Comparison of ENCODE assay signal across 17 mouse cellular contexts in the genomic region with DNA sequence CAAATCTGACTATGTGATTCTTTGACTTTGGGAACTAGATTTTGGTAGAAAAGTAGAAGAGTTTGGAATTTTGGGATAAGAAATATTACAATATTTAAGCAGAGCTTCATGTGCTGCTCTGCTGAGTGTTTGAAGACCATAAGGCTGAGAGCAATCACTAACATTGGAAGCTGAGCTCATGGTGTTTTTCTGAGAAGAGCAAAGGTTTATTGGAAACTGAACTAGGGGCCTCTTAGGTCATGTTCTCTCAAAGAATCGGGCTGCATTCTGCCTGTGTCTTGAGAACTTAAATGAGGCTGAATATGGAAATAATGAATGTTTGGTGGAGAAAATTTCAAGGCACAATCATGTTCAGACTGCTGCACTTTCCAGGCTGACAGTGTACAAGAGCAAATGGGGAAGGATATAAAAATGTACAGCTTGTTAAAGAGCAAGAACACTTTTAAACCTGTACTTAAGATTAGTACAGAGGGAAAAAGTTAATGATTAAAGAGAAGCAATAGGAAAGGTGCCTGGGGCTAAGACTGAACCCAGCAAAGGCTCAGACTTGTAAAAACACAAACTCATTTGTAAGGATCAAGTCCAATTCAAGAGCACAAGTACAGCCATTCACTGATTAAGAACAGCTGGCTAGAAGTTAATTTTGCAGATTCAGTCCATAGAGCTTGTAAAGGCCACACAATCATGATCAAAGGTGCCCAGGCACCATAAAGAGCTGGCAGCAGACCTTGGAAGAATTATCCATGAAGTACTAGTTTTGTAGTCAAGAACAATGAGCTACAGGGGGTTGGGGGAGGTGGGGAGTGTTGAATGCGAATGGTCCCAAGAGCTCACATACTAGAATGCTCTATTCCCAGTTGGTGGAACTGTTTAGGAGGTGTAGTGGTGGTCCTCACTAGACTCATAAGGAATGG. TPM values are rescaled to one million over a fixed set of nuclear protein-coding genes. Genes with fewer than 3 reads are reported as not detected.
A peak's percentile ranks its signal among the peaks of the same experiment; 100 is the strongest.
DNase-seq lines count a peak whose midpoint lies in the region; ATAC-seq and TF ChIP-seq lines count a peak whose summit lies in the region.
"Had no signal": no experiment of that assay in that cellular context is flagged by ENCODE, and none has a peak within 500 bp of the region (broad histone marks: within the 10 kb centered on the region; RNA-seq: fewer than 3 reads in every experiment).

No protein-coding gene starts in this region.

- no peaks in the 10 kb centered on the region for H3K36me3 ChIP-seq in lung, postnatal 0 days (ENCODE audit: insufficient read depth, low read length)
- H3K36me3 ChIP-seq in kidney, adult 2 months (ENCODE audit: control insufficient read depth, insufficient read depth, low read length) = no peaks in the 10 kb centered on the region
- no peaks in the 10 kb centered on the region for H3K36me3 ChIP-seq in hindbrain, embryonic 10.5 days
- no peaks in the 10 kb centered on the region for H3K36me3 ChIP-seq in hindbrain, embryonic 16.5 days (ENCODE audit: control insufficient read depth, insufficient read depth, low read length)
- H3K36me3 ChIP-seq: forebrain, embryonic 15.5 days; G1E had no signal

- TF ChIP-seq EP300 in lung, postnatal 0 days (IDR thresholded peaks at IDR 0.05) = no peak

- TF ChIP-seq CTCF in lung, postnatal 0 days (IDR thresholded peaks at IDR 0.05) = no peak
- TF ChIP-seq CTCF in kidney, adult 2 months (conservative IDR thresholded peaks at IDR 0.05; ENCODE audit: insufficient read depth, insufficient read length, low read depth, low read length) = no peak

- H3K27ac ChIP-seq in lung, postnatal 0 days (ENCODE audit: low read length) = no peak overlapping the region
- peak overlapping the region; percentile 59 for H3K27ac ChIP-seq in kidney, adult 2 months (ENCODE audit: insufficient read depth, low read depth, low read length)
- H3K27ac ChIP-seq in hindbrain, embryonic 10.5 days = no peak overlapping the region
- H3K27ac ChIP-seq in hindbrain, embryonic 16.5 days (ENCODE audit: low read depth, low read length) = no peak overlapping the region
- H3K27ac ChIP-seq: forebrain, embryonic 15.5 days had no signal

- no peak for ATAC-seq in lung, postnatal 0 days
- no peak for ATAC-seq in hindbrain, embryonic 16.5 days
- ATAC-seq: forebrain, embryonic 15.5 days had no signal

- no peaks in the 10 kb centered on the region for H3K27me3 ChIP-seq in lung, postnatal 0 days (replicated peaks; ENCODE audit: insufficient read depth, low read length)
- H3K27me3 ChIP-seq in kidney, adult 2 months (replicated peaks; ENCODE audit: control insufficient read depth, insufficient read depth, low read length) = no peaks in the 10 kb centered on the region
- no peaks in the 10 kb centered on the region for H3K27me3 ChIP-seq in hindbrain, embryonic 10.5 days (ENCODE audit: insufficient read depth, poor library complexity, severe bottlenecking)
- no peaks in the 10 kb centered on the region for H3K27me3 ChIP-seq in hindbrain, embryonic 16.5 days (replicated peaks; ENCODE audit: control insufficient read depth, insufficient read depth, low read length)
- H3K27me3 ChIP-seq: forebrain, embryonic 15.5 days had no signal

- no peaks in the 10 kb centered on the region for H3K9me3 ChIP-seq in lung, postnatal 0 days (ENCODE audit: low read length)
- no peaks in the 10 kb centered on the region for H3K9me3 ChIP-seq in hindbrain, embryonic 10.5 days
- H3K9me3 ChIP-seq in hindbrain, embryonic 16.5 days (ENCODE audit: control insufficient read depth, low read length) = no peaks in the 10 kb centered on the region
- H3K9me3 ChIP-seq: forebrain, embryonic 15.5 days; G1E had no signal

- 51% methylated on average over 2 of the region's 2 CpGs for WGBS in lung, postnatal 0 days
- WGBS in kidney, adult 2 months = 45% methylated on average over 2 of the region's 2 CpGs
- 35% methylated on average over 2 of the region's 2 CpGs for WGBS in large intestine, adult 2 months
- WGBS in hindbrain, embryonic 10.5 days = 79% methylated on average over 2 of the region's 2 CpGs
- 74% methylated on average over 2 of the region's 2 CpGs for WGBS in hindbrain, embryonic 16.5 days

- DNase-seq in lung, postnatal 0 days (ENCODE audit: low spot score) = peak; percentile 26
- DNase-seq in lung, postnatal 4 days = no peak
- DNase-seq in kidney, adult 2 months = peak; percentile 81
- peak; percentile 55 for DNase-seq in large intestine, adult 2 months (ENCODE audit: low read depth, low spot score)
- DNase-seq in hindbrain, embryonic 10.5 days (ENCODE audit: low spot score) = no peak
- no peak for DNase-seq in thymus, adult 18-20 months
- DNase-seq in thymus, postnatal 10 days (ENCODE audit: low spot score in 2 of 2) = no peak
- DNase-seq: cerebellum, postnatal 36 days; heart, postnatal 4 days; midbrain, embryonic 14.5 days; right cerebral cortex, postnatal 25 days had no signal

- no peak overlapping the region for H3K9ac ChIP-seq in lung, postnatal 0 days (replicated peaks; ENCODE audit: low read depth)
- H3K9ac ChIP-seq in hindbrain, embryonic 16.5 days (ENCODE audit: low read depth, low read length) = no peak overlapping the region
- H3K9ac ChIP-seq: forebrain, embryonic 15.5 days had no signal

- no peak for TF ChIP-seq POLR2A in kidney, adult 2 months (IDR thresholded peaks at IDR 0.05; ENCODE audit: low read depth, low read length)

- H3K4me2 ChIP-seq in lung, postnatal 0 days (replicated peaks; ENCODE audit: low read depth, low read length) = no peak overlapping the region
- H3K4me2 ChIP-seq in hindbrain, embryonic 16.5 days (ENCODE audit: low read length) = no peak overlapping the region
- H3K4me2 ChIP-seq: forebrain, embryonic 15.5 days had no signal

- no peaks in the 10 kb centered on the region for H3K4me1 ChIP-seq in lung, postnatal 0 days (ENCODE audit: insufficient read depth, low read depth, low read length)
- 0 out of 2 replicates have a peak, but pooled peaks cover 4% of the 10 kb centered on the region for H3K4me1 ChIP-seq in kidney, adult 2 months (ENCODE audit: control insufficient read depth, insufficient read depth, low read length)
- H3K4me1 ChIP-seq in hindbrain, embryonic 10.5 days (replicated peaks) = peaks cover 8% of the 10 kb centered on the region; the same call in 1 of the 2 replicates
- no peaks in the 10 kb centered on the region for H3K4me1 ChIP-seq in hindbrain, embryonic 16.5 days (ENCODE audit: control insufficient read depth, insufficient read depth, low read depth, low read length)

- no peak overlapping the region for H3K4me3 ChIP-seq in lung, postnatal 0 days (ENCODE audit: low read depth, low read length)
- no peak overlapping the region for H3K4me3 ChIP-seq in kidney, adult 2 months (ENCODE audit: insufficient read depth, low read depth, low read length)
- no peak overlapping the region for H3K4me3 ChIP-seq in hindbrain, embryonic 10.5 days
- H3K4me3 ChIP-seq in hindbrain, embryonic 16.5 days (ENCODE audit: low read length) = no peak overlapping the region
- H3K4me3 ChIP-seq: forebrain, embryonic 15.5 days had no signal

RNA-seq across cellular contexts. Expression of gene Tas2r118, which starts 31.0 kb away (rescaled TPM):
- not detected in 2 replicates for polyA plus RNA-seq in lung, postnatal 0 days (2015; fragmentation: Nextera tagmentation; extraction: Ambion mirVana)
- not detected in 2 replicates for polyA plus RNA-seq in kidney, adult 2 months (2012; rRNA removed)
- not detected in 2 replicates for polyA plus RNA-seq in large intestine, adult 2 months (2012; rRNA removed)
- not detected in 2 replicates for polyA plus RNA-seq in hindbrain, embryonic 10.5 days (2016; fragmentation: Nextera tagmentation; extraction: Ambion mirVana)
- polyA plus RNA-seq in hindbrain, embryonic 16.5 days (2015; fragmentation: Nextera tagmentation; extraction: Ambion mirVana) = not detected in 2 replicates
- polyA plus RNA-seq: C2C12; forebrain, embryonic 15.5 days; G1E; liver, embryonic 16.5 days; midbrain, embryonic 14.5 days; urinary bladder, adult 2 months had no signal

Comparison
In these comparisons a context has a peak if more than half of its experiments do, and no peak if none do; other contexts are left out.
1. DNase-seq: peak in lung, postnatal 0 days (single experiment), kidney, adult 2 months (single experiment) and large intestine, adult 2 months (single experiment); none in lung, postnatal 4 days (0 of 2), hindbrain, embryonic 10.5 days (single experiment), thymus, adult 18-20 months (0 of 2) and thymus, postnatal 10 days (0 of 2).